Comparison of ENCODE assay signal across 29 mouse cellular contexts in the genomic region with DNA sequence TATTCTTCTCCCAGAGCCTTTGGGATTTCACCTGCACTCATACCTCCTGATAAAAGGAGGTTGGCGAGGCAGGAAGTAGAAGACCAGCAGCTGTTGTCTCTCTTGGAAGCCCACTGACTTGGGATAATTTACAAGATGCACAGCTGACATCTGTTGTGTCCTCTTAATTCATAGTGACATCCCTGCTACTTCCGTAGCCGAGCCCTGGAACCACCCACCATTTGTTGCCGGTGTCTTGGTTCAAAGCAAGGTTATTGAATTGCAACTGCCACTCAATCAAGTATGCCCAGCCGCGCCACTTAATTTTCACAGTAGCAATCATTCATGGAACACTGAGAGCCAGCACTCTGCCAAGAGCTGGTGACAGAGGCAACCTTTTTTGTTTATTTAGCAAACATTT.
DNase-seq lines count a peak whose midpoint lies in the region; ATAC-seq and TF ChIP-seq lines count a peak whose summit lies in the region.
"Had no signal": no experiment of that assay in that cellular context is flagged by ENCODE, and none has a peak within 500 bp of the region (broad histone marks: within the 10 kb centered on the region; RNA-seq: fewer than 3 reads in every experiment).

No protein-coding gene starts in this region.

- H3K27me3 ChIP-seq in embryonic facial prominence, embryonic 14.5 days (replicated peaks; ENCODE audit: control insufficient read depth, insufficient read depth, low read length) = no peaks in the 10 kb centered on the region
- H3K27me3 ChIP-seq in embryonic facial prominence, embryonic 10.5 days (replicated peaks; ENCODE audit: low read depth, poor library complexity, severe bottlenecking) = no peaks in the 10 kb centered on the region
- no peaks in the 10 kb centered on the region for H3K27me3 ChIP-seq in hindbrain, postnatal 0 days (ENCODE audit: insufficient read depth, low read length)
- H3K27me3 ChIP-seq in hindbrain, embryonic 10.5 days (ENCODE audit: insufficient read depth, poor library complexity, severe bottlenecking) = no peaks in the 10 kb centered on the region
- no peaks in the 10 kb centered on the region for H3K27me3 ChIP-seq in midbrain, postnatal 0 days (ENCODE audit: insufficient read depth, low read length)
- H3K27me3 ChIP-seq in midbrain, embryonic 15.5 days (replicated peaks) = no peaks in the 10 kb centered on the region
- H3K27me3 ChIP-seq: embryonic facial prominence, embryonic 12.5 days; heart, embryonic 13.5 days; intestine, embryonic 15.5 days; megakaryocyte, embryonic 14.5 days; midbrain, embryonic 13.5 days; neural tube, embryonic 15.5 days had no signal

- H3K4me1 ChIP-seq in embryonic facial prominence, embryonic 14.5 days (ENCODE audit: control insufficient read depth, insufficient read depth, low read length) = no peaks in the 10 kb centered on the region
- no peaks in the 10 kb centered on the region for H3K4me1 ChIP-seq in embryonic facial prominence, embryonic 10.5 days
- H3K4me1 ChIP-seq in hindbrain, postnatal 0 days (ENCODE audit: insufficient read depth, low read length) = no peaks in the 10 kb centered on the region; the same call in 1 of the 2 replicates
- 0 out of 2 replicates have a peak, but pooled peaks cover 4% of the 10 kb centered on the region for H3K4me1 ChIP-seq in hindbrain, embryonic 10.5 days (replicated peaks)
- no peaks in the 10 kb centered on the region for H3K4me1 ChIP-seq in midbrain, postnatal 0 days (ENCODE audit: insufficient read depth, low read length)
- 0 out of 2 replicates have a peak, but pooled peaks cover 4% of the 10 kb centered on the region for H3K4me1 ChIP-seq in midbrain, embryonic 15.5 days
- H3K4me1 ChIP-seq: embryonic facial prominence, embryonic 12.5 days; forebrain, embryonic 10.5 days; heart, embryonic 13.5 days; intestine, embryonic 15.5 days; midbrain, embryonic 13.5 days; neural tube, embryonic 15.5 days had no signal

- H3K27ac ChIP-seq in embryonic facial prominence, embryonic 14.5 days (replicated peaks; ENCODE audit: low read depth, low read length) = no peak overlapping the region
- no peak overlapping the region for H3K27ac ChIP-seq in embryonic facial prominence, embryonic 10.5 days (replicated peaks)
- H3K27ac ChIP-seq in hindbrain, postnatal 0 days = no peak overlapping the region
- no peak overlapping the region for H3K27ac ChIP-seq in hindbrain, embryonic 10.5 days
- H3K27ac ChIP-seq in midbrain, postnatal 0 days (ENCODE audit: low read depth, low read length) = no peak overlapping the region
- H3K27ac ChIP-seq in midbrain, embryonic 15.5 days = no peak overlapping the region
- H3K27ac ChIP-seq: embryonic facial prominence, embryonic 12.5 days; forebrain, embryonic 10.5 days; heart, adult 2 months; heart, embryonic 13.5 days; intestine, embryonic 15.5 days; midbrain, embryonic 13.5 days; neural tube, embryonic 15.5 days had no signal

- no peaks in the 10 kb centered on the region for H3K36me3 ChIP-seq in embryonic facial prominence, embryonic 14.5 days (ENCODE audit: control insufficient read depth, insufficient read depth, low read length)
- H3K36me3 ChIP-seq in embryonic facial prominence, embryonic 10.5 days (replicated peaks) = no peaks in the 10 kb centered on the region
- H3K36me3 ChIP-seq in hindbrain, postnatal 0 days (ENCODE audit: insufficient read depth, low read length) = no peaks in the 10 kb centered on the region
- H3K36me3 ChIP-seq in hindbrain, embryonic 10.5 days = no peaks in the 10 kb centered on the region
- no peaks in the 10 kb centered on the region for H3K36me3 ChIP-seq in midbrain, postnatal 0 days (ENCODE audit: insufficient read depth, low read length)
- H3K36me3 ChIP-seq in midbrain, embryonic 15.5 days (replicated peaks) = no peaks in the 10 kb centered on the region
- H3K36me3 ChIP-seq: embryonic facial prominence, embryonic 12.5 days; forebrain, embryonic 10.5 days; heart, embryonic 13.5 days; intestine, embryonic 15.5 days; midbrain, embryonic 13.5 days; neural tube, embryonic 15.5 days had no signal

- no peak for ATAC-seq in embryonic facial prominence, embryonic 14.5 days (ENCODE audit: low read depth)
- peak; percentile 61 for ATAC-seq in hindbrain, postnatal 0 days
- no peak for ATAC-seq in midbrain, postnatal 0 days (ENCODE audit: low FRiP score)
- ATAC-seq in midbrain, embryonic 15.5 days (replicated peaks) = no peak
- ATAC-seq: forebrain, embryonic 16.5 days; intestine, embryonic 15.5 days; midbrain, embryonic 13.5 days had no signal

- WGBS in embryonic facial prominence, embryonic 14.5 days = 70% methylated on average over 6 of the region's 6 CpGs
- 78% methylated on average over 6 of the region's 6 CpGs for WGBS in embryonic facial prominence, embryonic 10.5 days
- 24% methylated on average over 6 of the region's 6 CpGs for WGBS in hindbrain, postnatal 0 days
- WGBS in hindbrain, embryonic 10.5 days = 55% methylated on average over 6 of the region's 6 CpGs
- WGBS in midbrain, postnatal 0 days = 38% methylated on average over 6 of the region's 6 CpGs
- 50% methylated on average over 6 of the region's 6 CpGs for WGBS in midbrain, embryonic 15.5 days

- no peaks in the 10 kb centered on the region for H3K9me3 ChIP-seq in embryonic facial prominence, embryonic 14.5 days (ENCODE audit: control insufficient read depth, low read length)
- no peaks in the 10 kb centered on the region for H3K9me3 ChIP-seq in embryonic facial prominence, embryonic 10.5 days
- no peaks in the 10 kb centered on the region for H3K9me3 ChIP-seq in hindbrain, postnatal 0 days (ENCODE audit: low read length)
- no peaks in the 10 kb centered on the region for H3K9me3 ChIP-seq in hindbrain, embryonic 10.5 days
- H3K9me3 ChIP-seq in midbrain, postnatal 0 days (ENCODE audit: low read length) = no peaks in the 10 kb centered on the region
- H3K9me3 ChIP-seq in midbrain, embryonic 15.5 days = no peaks in the 10 kb centered on the region
- H3K9me3 ChIP-seq: embryonic facial prominence, embryonic 12.5 days; forebrain, embryonic 10.5 days; intestine, embryonic 15.5 days; midbrain, embryonic 13.5 days; neural tube, embryonic 15.5 days had no signal

- peak; percentile 15 for DNase-seq in embryonic facial prominence, embryonic 14.5 days (ENCODE audit: low spot score)
- no peak for DNase-seq in embryonic facial prominence, embryonic 10.5 days (ENCODE audit: low spot score)
- DNase-seq in hindbrain, postnatal 0 days (ENCODE audit: low spot score) = peak; percentile 61
- DNase-seq in hindbrain, embryonic 10.5 days (ENCODE audit: low spot score) = no peak
- DNase-seq in midbrain, postnatal 0 days (ENCODE audit: low spot score) = peak; percentile 67
- no peak for DNase-seq in urinary bladder, adult 18-20 months (ENCODE audit: low spot score in 2 of 2)
- DNase-seq: adrenal gland, postnatal 25 days; B cell, adult 2 months; cerebellum, adult 2 months; heart, adult 2 months; heart, postnatal 10 days; kidney, adult 2 months; kidney, postnatal 10 days; layer of hippocampus, postnatal 36 days; liver; lung, postnatal 4 days; right cerebral cortex, adult 18-20 months; right cerebral cortex, postnatal 4 days; thymus, adult 2 months; thymus, postnatal 36 days had no signal

- no peak for TF ChIP-seq CTCF in hindbrain, postnatal 0 days (IDR thresholded peaks at IDR 0.05; ENCODE audit: low read depth)
- TF ChIP-seq CTCF in midbrain, postnatal 0 days (IDR thresholded peaks at IDR 0.05) = no peak

- H3K4me3 ChIP-seq in embryonic facial prominence, embryonic 14.5 days (ENCODE audit: low read depth, low read length) = no peak overlapping the region
- H3K4me3 ChIP-seq in embryonic facial prominence, embryonic 10.5 days = no peak overlapping the region
- no peak overlapping the region for H3K4me3 ChIP-seq in hindbrain, postnatal 0 days (ENCODE audit: low read length)
- H3K4me3 ChIP-seq in hindbrain, embryonic 10.5 days = no peak overlapping the region
- no peak overlapping the region for H3K4me3 ChIP-seq in midbrain, postnatal 0 days (ENCODE audit: low read depth, low read length)
- no peak overlapping the region for H3K4me3 ChIP-seq in midbrain, embryonic 15.5 days
- H3K4me3 ChIP-seq: embryonic facial prominence, embryonic 12.5 days; forebrain, embryonic 10.5 days; heart, adult 2 months; heart, embryonic 13.5 days; intestine, embryonic 15.5 days; megakaryocyte, embryonic 14.5 days; midbrain, embryonic 13.5 days; neural tube, embryonic 15.5 days had no signal

- no peak overlapping the region for H3K9ac ChIP-seq in embryonic facial prominence, embryonic 14.5 days (ENCODE audit: low read depth, low read length)
- H3K9ac ChIP-seq in hindbrain, postnatal 0 days (replicated peaks; ENCODE audit: low read length) = no peak overlapping the region
- H3K9ac ChIP-seq in midbrain, postnatal 0 days (replicated peaks; ENCODE audit: low read length, poor library complexity, severe bottlenecking) = no peak overlapping the region
- H3K9ac ChIP-seq in midbrain, embryonic 15.5 days = no peak overlapping the region
- H3K9ac ChIP-seq: embryonic facial prominence, embryonic 12.5 days; heart, embryonic 13.5 days; intestine, embryonic 15.5 days; midbrain, embryonic 13.5 days; neural tube, embryonic 15.5 days had no signal

- H3K4me2 ChIP-seq in embryonic facial prominence, embryonic 14.5 days (ENCODE audit: low read depth, low read length) = no peak overlapping the region
- no peak overlapping the region for H3K4me2 ChIP-seq in hindbrain, postnatal 0 days (ENCODE audit: low read depth, low read length)
- no peak overlapping the region for H3K4me2 ChIP-seq in midbrain, postnatal 0 days (ENCODE audit: low read depth, low read length, poor library complexity, severe bottlenecking)
- no peak overlapping the region for H3K4me2 ChIP-seq in midbrain, embryonic 15.5 days
- H3K4me2 ChIP-seq: embryonic facial prominence, embryonic 12.5 days; heart, embryonic 13.5 days; intestine, embryonic 15.5 days; midbrain, embryonic 13.5 days; neural tube, embryonic 15.5 days had no signal

Comparison
In these comparisons a context has a peak if more than half of its experiments do, and no peak if none do; other contexts are left out.
1. DNase-seq: peak in embryonic facial prominence, embryonic 14.5 days (single experiment), hindbrain, postnatal 0 days (single experiment) and midbrain, postnatal 0 days (single experiment); none in embryonic facial prominence, embryonic 10.5 days (single experiment), hindbrain, embryonic 10.5 days (single experiment) and urinary bladder, adult 18-20 months (0 of 2).